Mouse (Mus musculus): Measurements from ENCODE around the gene Mmp13.
"Not testable (repeated sequence)": the region's sequence is repeated elsewhere in the genome, so short reads cannot be mapped to it uniquely, and the experiment has no call there.

Gene Mmp13

DNA sequence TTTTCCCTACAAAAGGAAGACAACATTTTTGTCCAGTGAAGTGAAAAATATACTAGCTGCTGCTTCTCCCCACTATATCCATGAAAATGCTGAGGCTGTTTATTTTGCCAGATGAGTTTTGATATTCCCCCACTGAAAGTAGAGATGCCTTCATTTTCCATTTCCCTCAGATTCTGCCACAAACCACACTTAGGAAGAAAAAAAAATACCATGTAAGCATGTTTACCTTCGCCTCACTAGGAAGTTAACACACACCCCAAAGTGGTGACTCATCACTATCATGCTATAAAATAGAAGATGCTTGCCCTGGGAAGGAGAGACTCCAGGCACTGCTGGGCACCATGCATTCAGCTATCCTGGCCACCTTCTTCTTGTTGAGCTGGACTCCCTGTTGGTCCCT, at the start of gene Mmp13:
Mmp13 (plus strand) TSS at position 301 of the 400 bp plus-strand sequence.
- no peak for DNase-seq (ENCODE audit: low spot score)

GRCm38 (mm10) chr9:7238619-7239018, 33.7 kb upstream of the Mmp13 start:
- no peak for DNase-seq (ENCODE audit: low spot score)

DNA sequence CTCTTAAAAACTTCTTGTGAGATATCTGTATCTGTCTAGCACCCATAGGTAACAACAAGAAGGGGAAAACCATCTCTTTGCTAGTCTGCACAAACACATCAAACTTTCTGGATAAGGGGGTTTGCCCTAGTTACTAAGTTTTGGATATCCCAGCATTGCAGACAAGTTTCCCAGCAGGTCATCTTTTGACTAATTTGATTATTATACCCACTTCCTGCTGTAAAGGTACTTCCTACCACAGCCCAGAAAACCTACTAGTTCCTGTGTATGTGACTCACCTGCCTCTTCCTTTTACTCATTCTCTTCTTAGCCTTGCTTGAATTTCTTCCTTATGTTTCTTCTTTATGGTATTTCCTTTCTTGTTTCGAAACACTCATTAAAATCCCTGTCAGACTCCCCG, 32.3 kb upstream of the Mmp13 start:
- DNase-seq (ENCODE audit: low spot score): no peak

GRCm38 (mm10) chr9:7252797-7253654, 19.3 kb upstream of the Mmp13 start:
- no peak for DNase-seq (ENCODE audit: low spot score)

- no peak for DNase-seq (ENCODE audit: low spot score)
These were observed 10.6 kb upstream of the Mmp13 start for GRCm38 (mm10) chr9:7261667-7262066.

DNA sequence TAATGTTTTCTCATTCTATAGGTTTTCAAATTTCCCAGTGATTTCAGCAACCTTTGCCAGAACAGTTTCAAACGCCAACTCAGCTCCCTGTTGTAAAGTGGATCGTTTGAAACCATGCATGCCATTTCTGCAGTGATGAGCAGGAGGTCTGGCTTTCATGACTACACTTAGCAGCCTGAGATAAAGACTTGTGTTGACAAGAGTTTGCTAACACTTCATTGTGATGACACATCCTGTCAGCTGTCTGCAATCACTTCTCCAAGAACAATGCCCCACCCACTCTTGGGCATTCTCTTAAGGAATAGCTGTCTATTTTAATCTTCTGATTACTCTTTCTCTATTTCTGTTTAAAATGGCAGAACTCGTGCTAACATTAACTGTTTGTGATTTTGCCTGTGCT, 2.2 kb upstream of the Mmp13 start:
- DNase-seq (ENCODE audit: low spot score): no peak

GRCm38 (mm10) chr9:7282565-7283302, 10.4 kb downstream of the Mmp13 start:
- DNase-seq (ENCODE audit: low spot score): peak; percentile 55

- DNase-seq (ENCODE audit: low spot score): not testable (repeated sequence)
These were observed 11.0 kb downstream of the Mmp13 start for GRCm38 (mm10) chr9:7283303-7283684.

DNA sequence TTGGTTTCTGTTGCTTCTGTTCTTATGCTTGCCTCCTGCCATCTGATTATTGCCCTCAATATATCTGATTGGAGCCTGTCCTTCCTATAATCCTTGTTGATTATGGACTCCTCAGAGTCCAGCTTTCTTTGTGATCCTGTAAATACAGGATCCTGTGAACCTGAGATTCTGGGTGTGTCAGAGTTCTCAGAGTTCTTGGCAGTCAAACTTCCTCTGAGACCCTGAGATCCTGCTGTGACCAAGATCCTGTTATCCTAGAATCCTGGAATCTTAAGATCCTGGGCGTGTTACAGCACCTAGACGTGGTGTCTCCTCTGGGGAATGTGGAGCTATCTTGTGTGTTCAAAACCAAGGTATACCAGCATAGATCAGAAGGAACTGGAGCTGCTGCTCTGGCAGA, 17.2 kb downstream of the Mmp13 start:
- no peak for DNase-seq (ENCODE audit: low spot score)

- no peak for DNase-seq (ENCODE audit: low spot score)
These were observed 17.6 kb downstream of the Mmp13 start for GRCm38 (mm10) chr9:7289901-7290300.

GRCm38 (mm10) chr9:7292132-7292531, 19.8 kb downstream of the Mmp13 start:
- DNase-seq (ENCODE audit: low spot score): no peak

DNA sequence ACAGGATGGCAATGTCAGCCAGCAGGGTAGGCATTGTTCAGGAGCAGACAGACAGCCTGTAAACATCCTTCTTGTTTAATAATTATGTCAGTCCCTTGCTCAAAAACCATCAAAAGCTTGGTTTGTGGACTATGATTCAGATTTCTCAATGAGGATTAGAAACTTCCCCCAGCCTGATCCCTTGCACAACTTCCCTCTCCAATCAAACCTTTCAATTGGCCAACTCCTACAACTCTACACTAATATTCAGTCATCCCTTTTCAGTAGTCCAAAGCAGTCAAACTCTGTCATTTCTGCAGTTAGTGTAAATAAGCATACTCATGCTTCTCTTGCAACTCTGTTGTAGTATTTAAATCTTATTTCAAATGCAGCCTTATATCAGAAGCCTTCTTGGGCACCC, 59.5 kb downstream of the Mmp13 start:
- DNase-seq (ENCODE audit: low spot score): no peak
